Mouse (Mus musculus) cerebellum, adult 2 months (tissue): ENCODE data around the gene Dvl2. TPM values are rescaled to one million over a fixed set of nuclear protein-coding genes. Genes with fewer than 3 reads are reported as not detected.

Source experiments
- DNase-seq, 2 experiments: peaks; one replicate each; pipeline ENCODE4 v3.0.0; 2021
- H3K27ac ChIP-seq: fragments of 200-500 bp; 2 replicates; pipeline ENCODE4 v1.5.1; 2012; ENCODE audit warnings: low read length, control low read depth, inconsistent platforms; ENCODE audit not compliant: insufficient read depth
- H3K27me3 ChIP-seq: fragments of 200-500 bp; 2 replicates; pipeline ENCODE4 v1.6.1; 2012; ENCODE audit warnings: inconsistent platforms, mild to moderate bottlenecking, low read length, moderate library complexity; ENCODE audit not compliant: control insufficient read depth, insufficient read depth
- H3K4me1 ChIP-seq: fragments of 200-500 bp; 2 replicates; pipeline ENCODE4 v1.6.1; 2011; ENCODE audit warnings: low read length; ENCODE audit not compliant: control insufficient read depth, insufficient read depth
- H3K4me3 ChIP-seq: fragments of 200-500 bp; replicated peaks from 2 replicates; pipeline ENCODE3; 2011; ENCODE audit warnings: mild to moderate bottlenecking, low read depth, low read length, control low read depth; ENCODE audit not compliant: insufficient read depth
- CTCF ChIP-seq: fragments of 200-500 bp; IDR thresholded peaks from 2 replicates; pipeline ENCODE4 v1.5.1; 2011; ENCODE audit warnings: low read depth, mild to moderate bottlenecking, control low read depth, low read length, moderate library complexity, borderline replicate concordance; ENCODE audit not compliant: insufficient read depth
- POLR2A ChIP-seq: fragments of 200-500 bp; IDR thresholded peaks from 2 replicates; pipeline ENCODE4 v1.6.1; 2011; ENCODE audit warnings: low read length, control low read depth, borderline replicate concordance; ENCODE audit not compliant: insufficient read depth
- WGBS: fragments of 180-500 bp; shearing (Covaris S2); methylation state at CpG from one replicate; pipeline ENCODE4 v1.1.7; 2018; 5-methylcytosine and 5-hydroxymethylcytosine counted together
- polyA plus RNA-seq: library from polyadenylated mRNA; depleted of rRNA; stranded (reverse); fragments of >200 nt; gene quantifications from 2 replicates; pipeline ENCODE4 v1.2.3, GENCODE M21; 2012

Gene Dvl2
- polyA plus RNA-seq, 1 experiment = 27.2 TPM

GRCm38 (mm10) chr11:69994401-69995090 is 5.8 kb upstream of the Dvl2 start:
- no peaks in the 10 kb centered on the region for H3K27me3 ChIP-seq
- DNase-seq = peak in 1 of 2 experiments; percentile 17
- H3K27ac ChIP-seq = no peak overlapping the region
- WGBS = 84% methylated on average over 11 of the region's 11 CpGs
- TF ChIP-seq CTCF (no peak), POLR2A (no peak)
- 0 out of 2 replicates have a peak, but pooled peaks cover 3% of the 10 kb centered on the region for H3K4me1 ChIP-seq
- H3K4me3 ChIP-seq = no peak overlapping the region

- TF ChIP-seq CTCF (peak; percentile 27; the same call in 1 of the 2 replicates), POLR2A (peak; percentile 35; the same call in 1 of the 2 replicates)
- under 1% methylated on average over 36 of the region's 36 CpGs for whole genome bisulfite sequencing
Observed at GRCm38 (mm10) chr11:69995391-69995960, 4.9 kb upstream of the Dvl2 start, which contains the start of gene Phf23. Gene Phf23, plus strand, starts transcription at chr11:69995777.

DNA sequence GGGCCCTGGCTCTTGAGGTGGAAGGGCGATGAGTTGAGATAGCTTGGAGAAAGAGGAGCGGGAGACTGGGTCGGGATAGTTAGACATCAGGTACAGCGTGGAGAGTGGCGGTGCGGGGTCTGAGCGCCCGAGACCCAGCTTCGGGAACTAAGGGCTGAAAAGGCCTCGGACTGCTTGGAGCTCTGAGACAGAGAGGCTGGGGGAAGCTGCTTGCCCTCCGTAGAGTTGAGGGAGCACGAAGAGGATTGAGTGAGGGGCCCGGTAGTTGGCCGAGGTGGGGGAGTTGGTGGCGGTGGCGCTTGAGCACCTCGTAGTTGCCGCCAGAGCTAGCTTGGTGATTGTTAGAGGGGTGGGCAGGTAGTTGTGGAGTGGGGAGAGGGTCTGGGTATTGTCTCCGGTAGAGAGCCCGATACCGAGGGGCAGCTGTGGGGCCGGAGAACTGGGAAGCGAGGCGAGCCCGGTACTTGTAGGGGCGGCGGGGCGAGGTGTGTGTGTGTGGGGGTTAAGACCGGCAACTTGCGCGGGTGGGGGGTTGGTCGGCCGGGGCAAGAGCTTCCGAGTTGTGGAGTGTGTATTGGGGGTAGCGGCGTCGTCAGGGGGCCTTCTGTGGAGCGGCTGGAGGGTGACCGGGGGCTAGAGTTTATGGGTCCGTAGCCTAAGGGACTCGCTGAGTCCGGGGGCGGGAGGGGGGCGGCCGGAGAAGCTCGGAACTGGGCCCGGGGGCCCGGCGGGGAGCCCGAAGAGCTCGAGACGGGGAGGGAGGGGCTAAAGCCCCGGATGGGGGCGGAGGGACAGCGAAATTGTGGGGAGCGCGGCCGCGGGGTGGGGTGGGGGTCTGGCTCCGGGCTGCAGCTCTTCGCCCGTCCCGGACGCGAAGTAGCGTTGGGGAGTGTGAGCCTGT is 4.0 kb upstream of the Dvl2 start:
- 1% methylated on average over 65 of the region's 66 CpGs for WGBS
- peak; percentile 43 to 59 for DNase-seq
- TF ChIP-seq POLR2A (no peak), CTCF (no peak)
- no peaks in the 10 kb centered on the region for H3K27me3 ChIP-seq
- H3K4me1 ChIP-seq = 0 out of 2 replicates have a peak, but pooled peaks cover 3% of the 10 kb centered on the region
- peak overlapping the region; percentile 76 for H3K27ac ChIP-seq
- H3K4me3 ChIP-seq = peak overlapping the region; percentile 87

More at GRCm38 (mm10) chr11:69995391-69995960, 4.9 kb upstream of the Dvl2 start, which contains the start of gene Phf23:
- peak; percentile 96 to 99 for DNase-seq
- no peaks in the 10 kb centered on the region for H3K27me3 ChIP-seq
- H3K4me3 ChIP-seq = peak within 1 kb of the TSS; percentile 87
- peak within 1 kb of the TSS; percentile 76 for H3K27ac ChIP-seq
- 0 out of 2 replicates have a peak, but pooled peaks cover 3% of the 10 kb centered on the region for H3K4me1 ChIP-seq

GRCm38 (mm10) chr11:69997070-69997509 is 3.3 kb upstream of the Dvl2 start:
- peak overlapping the region; percentile 54; the same call in 1 of the 2 replicates for H3K27ac ChIP-seq
- 2% methylated on average over 40 of the region's 44 CpGs for WGBS
- no peaks in the 10 kb centered on the region for H3K27me3 ChIP-seq
- DNase-seq = peak; percentile 77 to 81
- H3K4me1 ChIP-seq = 0 out of 2 replicates have a peak, but pooled peaks cover 3% of the 10 kb centered on the region
- H3K4me3 ChIP-seq = peak overlapping the region; percentile 87
- TF ChIP-seq POLR2A (no peak), CTCF (no peak)

- H3K4me1 ChIP-seq = peaks cover 3% of the 10 kb centered on the region
- 89% methylated on average over 27 of the region's 27 CpGs for WGBS
- TF ChIP-seq CTCF (no peak), POLR2A (no peak)
- H3K4me3 ChIP-seq = no peak overlapping the region
- DNase-seq = no peak
- H3K27ac ChIP-seq = no peak overlapping the region
- H3K27me3 ChIP-seq = no peaks in the 10 kb centered on the region
Observed at GRCm38 (mm10) chr11:69998567-69999491, 1.6 kb upstream of the Dvl2 start.

DNA sequence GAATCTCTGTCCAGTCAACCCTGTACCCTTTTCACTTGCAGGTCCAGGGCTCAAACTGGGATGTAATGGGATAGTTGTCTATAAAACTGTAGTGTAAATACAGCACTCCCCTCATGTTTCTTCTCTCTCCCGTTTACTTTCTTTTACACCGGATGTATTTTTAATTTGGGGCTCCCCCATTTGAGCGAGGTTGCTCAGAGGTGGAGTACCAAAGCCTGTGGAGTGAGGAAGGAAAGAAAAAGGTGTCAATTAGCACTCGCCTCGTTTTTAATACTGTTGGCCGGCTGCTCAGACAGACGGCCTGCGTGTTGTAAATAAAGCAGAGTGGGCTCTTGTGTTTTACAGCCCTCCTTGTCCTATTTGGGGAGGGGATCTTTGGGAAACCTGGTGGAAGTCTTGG is 729 bp upstream of the Dvl2 start:
- WGBS = 81% methylated on average over 8 of the region's 8 CpGs
- H3K4me3 ChIP-seq = no peak overlapping the region
- H3K27ac ChIP-seq = peak overlapping the region; percentile 18; the same call in 1 of the 2 replicates
- TF ChIP-seq CTCF (no peak), POLR2A (no peak)
- H3K4me1 ChIP-seq = peaks cover 3% of the 10 kb centered on the region
- DNase-seq = no peak
- H3K27me3 ChIP-seq = no peaks in the 10 kb centered on the region
